In the genomic region with DNA sequence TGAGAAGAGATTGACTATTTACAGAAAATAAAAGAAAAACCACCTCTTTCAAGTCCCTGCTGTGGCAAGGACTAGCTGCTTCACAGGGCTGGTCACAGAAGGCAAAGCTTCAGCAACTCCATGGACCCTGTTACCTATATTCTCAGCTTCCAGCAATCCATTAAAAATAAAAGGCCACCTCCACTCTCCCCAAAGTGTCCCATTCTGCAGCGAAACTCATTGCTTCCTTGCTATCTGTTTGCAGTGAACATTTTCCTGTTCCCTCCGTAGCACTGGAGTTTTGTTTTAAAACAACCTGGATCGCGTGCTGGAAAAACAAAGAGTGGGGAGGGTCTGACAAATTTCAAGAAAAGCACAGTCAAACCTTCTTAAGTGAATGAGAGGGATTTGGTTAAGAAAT, we compare ENCODE assay signal across 35 mouse cellular contexts. TPM values are rescaled to one million over a fixed set of nuclear protein-coding genes. Genes with fewer than 3 reads are reported as not detected.
DNase-seq lines count a peak whose midpoint lies in the region; ATAC-seq and TF ChIP-seq lines count a peak whose summit lies in the region.
"Had no signal": no experiment of that assay in that cellular context is flagged by ENCODE, and none has a peak within 500 bp of the region (broad histone marks: within the 10 kb centered on the region; RNA-seq: fewer than 3 reads in every experiment).

No protein-coding gene starts in this region.

- WGBS in forebrain, embryonic 10.5 days = under 1% methylated on average over 4 of the region's 4 CpGs
- 1% methylated on average over 4 of the region's 4 CpGs for WGBS in forebrain, embryonic 12.5 days
- 6% methylated on average over 4 of the region's 4 CpGs for WGBS in intestine, embryonic 14.5 days
- 5% methylated on average over 4 of the region's 4 CpGs for WGBS in intestine, embryonic 15.5 days
- WGBS in midbrain, embryonic 11.5 days = 1% methylated on average over 4 of the region's 4 CpGs
- 2% methylated on average over 4 of the region's 4 CpGs for WGBS in midbrain, postnatal 0 days

- H3K27me3 ChIP-seq in forebrain, embryonic 10.5 days (ENCODE audit: poor library complexity, severe bottlenecking) = peaks cover 100% of the 10 kb centered on the region
- peaks cover 91% of the 10 kb centered on the region for H3K27me3 ChIP-seq in forebrain, embryonic 12.5 days
- H3K27me3 ChIP-seq in intestine, embryonic 14.5 days (replicated peaks; ENCODE audit: control insufficient read depth, insufficient read depth, low read length) = peaks cover 97% of the 10 kb centered on the region
- H3K27me3 ChIP-seq in intestine, embryonic 15.5 days (replicated peaks) = peaks cover 80% of the 10 kb centered on the region
- peaks cover 88% of the 10 kb centered on the region for H3K27me3 ChIP-seq in midbrain, embryonic 11.5 days (ENCODE audit: control insufficient read depth, insufficient read depth, low read length)
- H3K27me3 ChIP-seq in midbrain, postnatal 0 days (ENCODE audit: insufficient read depth, low read length) = peaks cover 85% of the 10 kb centered on the region

- no peak for ATAC-seq in forebrain, embryonic 12.5 days (ENCODE audit: low FRiP score)
- ATAC-seq in intestine, embryonic 14.5 days (replicated peaks; ENCODE audit: low FRiP score, low TSS enrichment, low read depth) = no peak
- no peak for ATAC-seq in intestine, embryonic 15.5 days
- no peak for ATAC-seq in midbrain, embryonic 11.5 days (ENCODE audit: low FRiP score)
- ATAC-seq in midbrain, postnatal 0 days (ENCODE audit: low FRiP score) = no peak
- ATAC-seq: forebrain, embryonic 14.5 days; forebrain, postnatal 0 days; hindbrain, embryonic 16.5 days; intestine, postnatal 0 days; Patski had no signal

- H3K4me3 ChIP-seq in forebrain, embryonic 10.5 days = no peak overlapping the region
- no peak overlapping the region for H3K4me3 ChIP-seq in forebrain, embryonic 12.5 days (replicated peaks)
- no peak overlapping the region for H3K4me3 ChIP-seq in intestine, embryonic 14.5 days (ENCODE audit: low read depth, low read length)
- no peak overlapping the region for H3K4me3 ChIP-seq in intestine, embryonic 15.5 days (replicated peaks)
- H3K4me3 ChIP-seq in midbrain, embryonic 11.5 days (ENCODE audit: low read depth, low read length) = no peak overlapping the region
- H3K4me3 ChIP-seq in midbrain, postnatal 0 days (ENCODE audit: low read depth, low read length) = no peak overlapping the region
- H3K4me3 ChIP-seq: embryonic facial prominence, embryonic 13.5 days; erythroblast, embryonic 14.5 days; gastrocnemius, adult 2 months had no signal

- H3K4me2 ChIP-seq in forebrain, embryonic 12.5 days = no peak overlapping the region
- H3K4me2 ChIP-seq in intestine, embryonic 14.5 days (ENCODE audit: low read length) = no peak overlapping the region
- H3K4me2 ChIP-seq in intestine, embryonic 15.5 days (replicated peaks) = no peak overlapping the region
- no peak overlapping the region for H3K4me2 ChIP-seq in midbrain, embryonic 11.5 days
- H3K4me2 ChIP-seq in midbrain, postnatal 0 days (ENCODE audit: low read depth, low read length, poor library complexity, severe bottlenecking) = no peak overlapping the region
- H3K4me2 ChIP-seq: embryonic facial prominence, embryonic 13.5 days; heart, embryonic 11.5 days had no signal

- no peaks in the 10 kb centered on the region for H3K36me3 ChIP-seq in forebrain, embryonic 10.5 days (replicated peaks)
- no peaks in the 10 kb centered on the region for H3K36me3 ChIP-seq in forebrain, embryonic 12.5 days (replicated peaks)
- no peaks in the 10 kb centered on the region for H3K36me3 ChIP-seq in intestine, embryonic 14.5 days (ENCODE audit: control insufficient read depth, insufficient read depth, low read length)
- H3K36me3 ChIP-seq in intestine, embryonic 15.5 days = no peaks in the 10 kb centered on the region
- H3K36me3 ChIP-seq in midbrain, embryonic 11.5 days (ENCODE audit: control insufficient read depth, insufficient read depth, low read length) = no peaks in the 10 kb centered on the region
- no peaks in the 10 kb centered on the region for H3K36me3 ChIP-seq in midbrain, postnatal 0 days (ENCODE audit: insufficient read depth, low read length)
- H3K36me3 ChIP-seq: embryonic facial prominence, embryonic 13.5 days; G1E had no signal

- no peak overlapping the region for H3K27ac ChIP-seq in forebrain, embryonic 10.5 days
- no peak overlapping the region for H3K27ac ChIP-seq in forebrain, embryonic 12.5 days
- no peak overlapping the region for H3K27ac ChIP-seq in intestine, embryonic 14.5 days (ENCODE audit: low read depth)
- H3K27ac ChIP-seq in intestine, embryonic 15.5 days = no peak overlapping the region
- no peak overlapping the region for H3K27ac ChIP-seq in midbrain, embryonic 11.5 days (ENCODE audit: low read depth, low read length)
- H3K27ac ChIP-seq in midbrain, postnatal 0 days (ENCODE audit: low read depth, low read length) = no peak overlapping the region
- H3K27ac ChIP-seq: embryonic facial prominence, embryonic 13.5 days; gastrocnemius, adult 2 months had no signal

- no peaks in the 10 kb centered on the region for H3K4me1 ChIP-seq in forebrain, embryonic 10.5 days
- no peaks in the 10 kb centered on the region for H3K4me1 ChIP-seq in forebrain, embryonic 12.5 days
- H3K4me1 ChIP-seq in intestine, embryonic 14.5 days (replicated peaks; ENCODE audit: control insufficient read depth, insufficient read depth, low read length) = no peaks in the 10 kb centered on the region
- H3K4me1 ChIP-seq in intestine, embryonic 15.5 days (replicated peaks) = no peaks in the 10 kb centered on the region
- no peaks in the 10 kb centered on the region for H3K4me1 ChIP-seq in midbrain, embryonic 11.5 days (ENCODE audit: control insufficient read depth, insufficient read depth, low read length)
- H3K4me1 ChIP-seq in midbrain, postnatal 0 days (ENCODE audit: insufficient read depth, low read length) = no peaks in the 10 kb centered on the region
- H3K4me1 ChIP-seq: embryonic facial prominence, embryonic 13.5 days had no signal

- TF ChIP-seq CTCF in midbrain, postnatal 0 days (IDR thresholded peaks at IDR 0.05) = no peak

- H3K9me3 ChIP-seq in forebrain, embryonic 10.5 days = no peaks in the 10 kb centered on the region
- H3K9me3 ChIP-seq in forebrain, embryonic 12.5 days = no peaks in the 10 kb centered on the region
- H3K9me3 ChIP-seq in intestine, embryonic 14.5 days (ENCODE audit: control insufficient read depth, low read length) = no peaks in the 10 kb centered on the region
- H3K9me3 ChIP-seq in intestine, embryonic 15.5 days = no peaks in the 10 kb centered on the region
- no peaks in the 10 kb centered on the region for H3K9me3 ChIP-seq in midbrain, embryonic 11.5 days (ENCODE audit: control insufficient read depth, low read length)
- H3K9me3 ChIP-seq in midbrain, postnatal 0 days (ENCODE audit: low read length) = no peaks in the 10 kb centered on the region
- H3K9me3 ChIP-seq: embryonic facial prominence, embryonic 13.5 days; G1E had no signal

- H3K9ac ChIP-seq in forebrain, embryonic 12.5 days = no peak overlapping the region
- no peak overlapping the region for H3K9ac ChIP-seq in intestine, embryonic 14.5 days (ENCODE audit: low read length)
- no peak overlapping the region for H3K9ac ChIP-seq in intestine, embryonic 15.5 days
- no peak overlapping the region for H3K9ac ChIP-seq in midbrain, embryonic 11.5 days (ENCODE audit: low read length)
- H3K9ac ChIP-seq in midbrain, postnatal 0 days (replicated peaks; ENCODE audit: low read length, poor library complexity, severe bottlenecking) = no peak overlapping the region
- H3K9ac ChIP-seq: embryonic facial prominence, embryonic 13.5 days; forebrain, postnatal 0 days had no signal

- peak; percentile 26 for DNase-seq in forebrain, embryonic 10.5 days (ENCODE audit: extremely low spot score, low spot score)
- DNase-seq in intestine, embryonic 14.5 days (ENCODE audit: low spot score) = peak; percentile 51
- DNase-seq in midbrain, embryonic 11.5 days (ENCODE audit: low spot score, missing footprints) = peak; percentile 86
- DNase-seq in midbrain, postnatal 0 days (ENCODE audit: low spot score) = no peak
- DNase-seq in embryo, embryonic 9.5 days (ENCODE audit: extremely low spot score) = peak; percentile 20
- DNase-seq in spleen, postnatal 14 days (ENCODE audit: low spot score in 2 of 2) = no peak
- DNase-seq: adrenal gland, postnatal 10 days; adrenal gland, postnatal 36 days; B cell, adult 2 months; cerebellum, adult 18-20 months; cerebellum, adult 9-10 months; cerebellum, postnatal 14 days; forebrain, postnatal 0 days; gastrocnemius, adult 2 months; gastrocnemius, postnatal 14 days; heart, adult 11 months had no signal

RNA-seq across cellular contexts. Expression of a gene that starts 11.4 kb away (rescaled TPM):
- polyA plus RNA-seq in forebrain, embryonic 10.5 days (2016; fragmentation: Nextera tagmentation; extraction: Ambion mirVana) = not detected in 2 replicates
- polyA plus RNA-seq in forebrain, embryonic 12.5 days (2016; fragmentation: Nextera tagmentation; extraction: Ambion mirVana) = 0.13 TPM in 1 of 2 replicates, not detected in the other
- polyA plus RNA-seq in intestine, embryonic 14.5 days (2014; fragmentation: Nextera tagmentation; extraction: Ambion mirVana) = not detected in 2 replicates
- not detected in 2 replicates for polyA plus RNA-seq in intestine, embryonic 15.5 days (2015; fragmentation: Nextera tagmentation; extraction: Ambion mirVana)
- polyA plus RNA-seq in midbrain, embryonic 11.5 days (2014; fragmentation: Nextera tagmentation; extraction: Ambion mirVana) = 0.11 and 0.15 TPM in 2 replicates
- total RNA-seq in midbrain, postnatal 0 days (2014; rRNA removed) = 0.16 TPM in 1 of 2 replicates, not detected in the other
- polyA plus RNA-seq in midbrain, postnatal 0 days (2015; fragmentation: Nextera tagmentation; extraction: Ambion mirVana) = not detected in 2 replicates
- total RNA-seq: adrenal gland, adult 18-20 months; adrenal gland, postnatal 10 days; adrenal gland, postnatal 36 days; CH12.LX; forebrain, postnatal 0 days; G1E; gastrocnemius, adult 2 months; gastrocnemius, postnatal 14 days; gastrocnemius, postnatal 4 days; heart, adult 8-10 months; heart, postnatal 25 days; hematopoietic stem cell, adult 5-6 weeks had no signal
- polyA plus RNA-seq: erythroblast, embryonic 14.5 days; forebrain, embryonic 14.5 days; forebrain, postnatal 0 days; frontal cortex, adult 2 months; G1E; heart, embryonic 11.5 days; heart, embryonic 14.5 days; heart, postnatal 0 days; hindbrain, embryonic 16.5 days; intestine, postnatal 0 days had no signal

RNA-seq across cellular contexts. Expression of a gene that starts 27.0 kb away (rescaled TPM):
- not detected in 2 replicates for polyA plus RNA-seq in forebrain, embryonic 10.5 days (2016; fragmentation: Nextera tagmentation; extraction: Ambion mirVana)
- polyA plus RNA-seq in forebrain, embryonic 12.5 days (2016; fragmentation: Nextera tagmentation; extraction: Ambion mirVana) = not detected in 2 replicates
- not detected in 2 replicates for polyA plus RNA-seq in intestine, embryonic 14.5 days (2014; fragmentation: Nextera tagmentation; extraction: Ambion mirVana)
- polyA plus RNA-seq in intestine, embryonic 15.5 days (2015; fragmentation: Nextera tagmentation; extraction: Ambion mirVana) = not detected in 2 replicates
- polyA plus RNA-seq in midbrain, embryonic 11.5 days (2014; fragmentation: Nextera tagmentation; extraction: Ambion mirVana) = not detected in 2 replicates
- not detected in 2 replicates for total RNA-seq in midbrain, postnatal 0 days (2014; rRNA removed)
- polyA plus RNA-seq in midbrain, postnatal 0 days (2015; fragmentation: Nextera tagmentation; extraction: Ambion mirVana) = not detected in 2 replicates
- total RNA-seq: adrenal gland, adult 18-20 months; adrenal gland, postnatal 10 days; adrenal gland, postnatal 36 days; CH12.LX; forebrain, postnatal 0 days; G1E; gastrocnemius, adult 2 months; gastrocnemius, postnatal 4 days; heart, adult 8-10 months; heart, postnatal 25 days; hematopoietic stem cell, adult 5-6 weeks had no signal
- polyA plus RNA-seq: embryonic facial prominence, embryonic 13.5 days; erythroblast, embryonic 14.5 days; forebrain, embryonic 14.5 days; forebrain, postnatal 0 days; frontal cortex, adult 2 months; G1E; heart, embryonic 11.5 days; heart, embryonic 14.5 days; heart, postnatal 0 days; hindbrain, embryonic 16.5 days; intestine, postnatal 0 days; Patski had no signal

RNA-seq across cellular contexts. Expression of a gene that starts 44.7 kb away (rescaled TPM):
- polyA plus RNA-seq in forebrain, embryonic 10.5 days (2016; fragmentation: Nextera tagmentation; extraction: Ambion mirVana) = not detected in 2 replicates
- polyA plus RNA-seq in forebrain, embryonic 12.5 days (2016; fragmentation: Nextera tagmentation; extraction: Ambion mirVana) = not detected in 2 replicates
- polyA plus RNA-seq in intestine, embryonic 14.5 days (2014; fragmentation: Nextera tagmentation; extraction: Ambion mirVana) = 0.11 TPM in 2 replicates
- polyA plus RNA-seq in intestine, embryonic 15.5 days (2015; fragmentation: Nextera tagmentation; extraction: Ambion mirVana) = not detected in 2 replicates
- not detected in 2 replicates for polyA plus RNA-seq in midbrain, embryonic 11.5 days (2014; fragmentation: Nextera tagmentation; extraction: Ambion mirVana)
- total RNA-seq in midbrain, postnatal 0 days (2014; rRNA removed) = not detected in 2 replicates
- polyA plus RNA-seq in midbrain, postnatal 0 days (2015; fragmentation: Nextera tagmentation; extraction: Ambion mirVana) = not detected in 2 replicates
- total RNA-seq: adrenal gland, adult 18-20 months; adrenal gland, postnatal 36 days; CH12.LX; forebrain, postnatal 0 days; heart, adult 8-10 months; heart, postnatal 25 days; hematopoietic stem cell, adult 5-6 weeks had no signal
- polyA plus RNA-seq: embryonic facial prominence, embryonic 13.5 days; erythroblast, embryonic 14.5 days; forebrain, embryonic 14.5 days; forebrain, postnatal 0 days; frontal cortex, adult 2 months; G1E; heart, embryonic 11.5 days; heart, embryonic 14.5 days; heart, postnatal 0 days; hindbrain, embryonic 16.5 days; intestine, postnatal 0 days; Patski had no signal

RNA-seq across cellular contexts. Expression of a gene that starts 57.1 kb away (rescaled TPM):
- polyA plus RNA-seq in forebrain, embryonic 10.5 days (2016; fragmentation: Nextera tagmentation; extraction: Ambion mirVana) = not detected in 2 replicates
- not detected in 2 replicates for polyA plus RNA-seq in forebrain, embryonic 12.5 days (2016; fragmentation: Nextera tagmentation; extraction: Ambion mirVana)
- 2.6 and 3.1 TPM in 2 replicates for polyA plus RNA-seq in intestine, embryonic 14.5 days (2014; fragmentation: Nextera tagmentation; extraction: Ambion mirVana)
- 1.9 and 2.6 TPM in 2 replicates for polyA plus RNA-seq in intestine, embryonic 15.5 days (2015; fragmentation: Nextera tagmentation; extraction: Ambion mirVana)
- not detected in 2 replicates for polyA plus RNA-seq in midbrain, embryonic 11.5 days (2014; fragmentation: Nextera tagmentation; extraction: Ambion mirVana)
- total RNA-seq in midbrain, postnatal 0 days (2014; rRNA removed) = not detected in 2 replicates
- polyA plus RNA-seq in midbrain, postnatal 0 days (2015; fragmentation: Nextera tagmentation; extraction: Ambion mirVana) = not detected in 2 replicates
- total RNA-seq: CH12.LX; forebrain, postnatal 0 days; heart, adult 8-10 months; heart, postnatal 25 days; hematopoietic stem cell, adult 5-6 weeks had no signal
- polyA plus RNA-seq: erythroblast, embryonic 14.5 days; forebrain, embryonic 14.5 days; forebrain, postnatal 0 days; frontal cortex, adult 2 months; heart, embryonic 14.5 days; heart, postnatal 0 days; hindbrain, embryonic 16.5 days had no signal

RNA-seq across cellular contexts. Expression of a gene that starts 57.7 kb away (rescaled TPM):
- not detected in 2 replicates for polyA plus RNA-seq in forebrain, embryonic 10.5 days (2016; fragmentation: Nextera tagmentation; extraction: Ambion mirVana)
- polyA plus RNA-seq in forebrain, embryonic 12.5 days (2016; fragmentation: Nextera tagmentation; extraction: Ambion mirVana) = not detected in 2 replicates
- polyA plus RNA-seq in intestine, embryonic 14.5 days (2014; fragmentation: Nextera tagmentation; extraction: Ambion mirVana) = 12.2 and 14.1 TPM in 2 replicates
- 7.7 and 10.1 TPM in 2 replicates for polyA plus RNA-seq in intestine, embryonic 15.5 days (2015; fragmentation: Nextera tagmentation; extraction: Ambion mirVana)
- not detected in 2 replicates for polyA plus RNA-seq in midbrain, embryonic 11.5 days (2014; fragmentation: Nextera tagmentation; extraction: Ambion mirVana)
- total RNA-seq in midbrain, postnatal 0 days (2014; rRNA removed) = 0.88 TPM in 1 of 2 replicates, not detected in the other
- polyA plus RNA-seq in midbrain, postnatal 0 days (2015; fragmentation: Nextera tagmentation; extraction: Ambion mirVana) = not detected in 2 replicates
- total RNA-seq: forebrain, postnatal 0 days; heart, postnatal 25 days; hematopoietic stem cell, adult 5-6 weeks had no signal
- polyA plus RNA-seq: erythroblast, embryonic 14.5 days; forebrain, embryonic 14.5 days; forebrain, postnatal 0 days; frontal cortex, adult 2 months; heart, postnatal 0 days had no signal

Comparison
In these comparisons a context has a peak if more than half of its experiments do, and no peak if none do; other contexts are left out.
1. DNase-seq: peak in forebrain, embryonic 10.5 days (single experiment), intestine, embryonic 14.5 days (single experiment), midbrain, embryonic 11.5 days (single experiment) and embryo, embryonic 9.5 days (single experiment); none in midbrain, postnatal 0 days (single experiment) and spleen, postnatal 14 days (0 of 2).